Mouse (Mus musculus): Measurements from ENCODE around the gene Sulf2. TPM values are rescaled to one million over a fixed set of nuclear protein-coding genes. Genes with fewer than 3 reads are reported as not detected.

Sulf2 gene
- total RNA-seq, 2 experiments from 2014 or later: 192 to 224 TPM

DNA sequence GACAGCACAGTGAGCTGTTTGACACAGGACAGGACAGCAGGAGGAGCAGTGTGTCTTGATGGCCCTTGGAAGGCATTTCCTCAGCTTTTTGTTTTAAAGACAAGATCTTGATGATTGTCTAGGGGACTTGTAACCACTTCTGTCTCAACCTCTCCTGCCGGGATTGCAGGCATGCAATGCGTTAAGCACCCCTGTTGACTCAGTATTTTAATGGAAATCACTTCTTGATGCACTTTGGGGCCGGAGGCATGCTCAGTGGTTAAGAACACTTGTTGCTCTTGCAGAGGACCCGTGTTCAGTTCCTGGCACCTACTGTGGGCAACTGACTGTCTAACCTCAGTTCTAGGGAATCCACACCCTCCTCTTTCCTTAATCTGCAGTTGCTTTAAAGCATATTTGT lies 89.0 kb downstream of the Sulf2 start:
- no peak for DNase-seq (ENCODE audit: low spot score in 2 of 2)

DNA sequence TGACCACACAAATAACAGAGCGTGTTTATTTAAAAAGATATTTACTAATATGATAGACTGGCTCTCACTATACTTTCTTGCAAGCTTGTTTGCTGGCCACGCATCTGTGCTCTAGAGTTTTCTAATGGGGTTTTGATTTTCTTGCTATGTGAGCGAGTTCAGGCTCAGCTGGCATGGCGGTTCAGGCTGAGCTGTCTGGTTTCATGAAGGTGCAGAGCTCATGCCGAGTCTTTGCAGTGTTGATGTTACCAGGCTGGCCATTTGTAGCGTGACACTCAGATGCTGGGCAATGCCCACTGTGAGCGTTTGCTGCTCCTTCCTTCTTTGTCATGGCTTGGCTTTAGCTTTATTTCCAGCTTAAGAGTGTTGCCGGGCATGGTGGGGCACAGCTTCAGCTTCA lies 93.0 kb downstream of the Sulf2 start:
- DNase-seq (ENCODE audit: low spot score in 2 of 2): no peak

DNA sequence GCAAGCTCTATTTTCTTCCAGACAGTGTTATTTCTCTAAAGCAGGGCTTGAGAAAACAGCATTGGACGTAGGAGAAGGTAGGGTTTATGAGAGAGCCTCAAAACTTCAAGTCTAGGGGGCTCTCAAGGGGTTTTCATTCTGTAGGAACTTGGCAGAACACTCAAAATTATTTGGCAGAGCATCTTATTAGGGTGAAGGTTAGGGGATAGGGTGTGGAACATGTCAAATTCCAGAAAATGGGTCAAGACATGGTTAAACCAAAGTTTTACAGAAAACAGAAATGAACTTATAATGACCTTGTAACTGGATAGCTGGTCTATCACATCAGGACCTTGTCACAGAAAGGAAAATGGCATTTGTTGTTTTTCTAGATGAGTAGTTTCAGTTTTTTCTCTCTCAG lies 93.5 kb downstream of the Sulf2 start:
- DNase-seq (ENCODE audit: low spot score in 2 of 2): no peak

DNA sequence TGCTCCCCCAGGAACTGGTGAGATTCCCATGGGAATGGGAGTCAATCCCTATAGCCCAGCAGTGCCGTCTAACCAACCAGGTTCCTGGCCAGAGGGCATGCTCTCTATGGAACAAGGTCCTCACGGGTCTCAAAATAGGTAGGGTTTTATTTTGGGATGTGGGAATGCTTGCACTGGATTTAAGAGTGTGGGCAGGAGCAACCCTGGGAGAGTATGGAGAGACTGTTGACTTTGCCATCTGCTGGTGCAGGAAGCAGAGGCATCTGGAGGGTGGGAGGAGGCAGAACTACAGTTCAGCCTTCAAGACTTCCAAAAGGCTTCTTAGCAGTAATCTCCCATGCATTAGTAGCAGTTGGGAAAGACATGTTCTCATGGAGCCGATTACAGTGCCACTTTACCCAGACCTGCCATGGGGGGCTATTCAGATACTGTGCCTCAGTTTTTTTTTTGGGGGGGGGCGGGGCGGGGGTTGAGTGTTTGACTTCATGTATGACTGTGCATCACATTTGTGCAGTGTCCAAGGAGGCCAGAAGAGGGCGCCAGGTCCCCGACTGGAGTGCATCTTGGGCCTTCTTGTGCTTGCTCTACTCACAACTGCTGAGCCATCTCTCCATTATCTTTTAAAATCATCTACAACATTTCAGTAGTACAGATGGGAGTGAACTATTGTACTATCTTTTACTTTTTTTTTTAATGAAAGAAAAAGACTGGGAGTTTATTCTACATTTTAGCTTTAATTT lies 95.6 kb downstream of the Sulf2 start:
- DNase-seq (ENCODE audit: low spot score in 2 of 2): peak; percentile 55 to 63

DNA sequence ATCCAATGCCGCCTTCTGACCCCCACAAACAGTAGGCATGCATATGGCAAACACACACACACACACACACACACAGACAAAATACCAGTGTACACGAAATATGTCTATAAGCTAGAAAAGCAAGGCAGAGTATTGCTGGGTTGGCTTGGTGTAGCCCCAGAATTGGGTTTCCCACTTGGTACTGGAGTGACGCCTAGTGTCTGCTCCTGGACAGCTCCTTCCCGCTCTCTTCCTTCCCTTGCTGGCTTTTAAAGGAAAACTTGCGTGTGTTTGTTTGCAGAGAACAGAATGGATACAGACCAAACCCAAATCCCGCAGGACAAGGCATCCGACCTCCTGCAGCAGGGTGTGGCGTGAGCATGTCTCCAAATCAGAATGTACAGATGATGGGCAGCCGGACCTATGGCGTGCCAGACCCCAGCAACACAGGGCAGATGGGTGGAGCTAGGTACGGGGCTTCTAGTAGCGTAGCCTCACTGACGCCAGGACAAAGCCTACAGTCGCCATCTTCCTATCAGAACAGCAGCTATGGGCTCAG lies 101.4 kb downstream of the Sulf2 start:
- DNase-seq (ENCODE audit: low spot score in 2 of 2): peak in 1 of 2 experiments; percentile 33

DNA sequence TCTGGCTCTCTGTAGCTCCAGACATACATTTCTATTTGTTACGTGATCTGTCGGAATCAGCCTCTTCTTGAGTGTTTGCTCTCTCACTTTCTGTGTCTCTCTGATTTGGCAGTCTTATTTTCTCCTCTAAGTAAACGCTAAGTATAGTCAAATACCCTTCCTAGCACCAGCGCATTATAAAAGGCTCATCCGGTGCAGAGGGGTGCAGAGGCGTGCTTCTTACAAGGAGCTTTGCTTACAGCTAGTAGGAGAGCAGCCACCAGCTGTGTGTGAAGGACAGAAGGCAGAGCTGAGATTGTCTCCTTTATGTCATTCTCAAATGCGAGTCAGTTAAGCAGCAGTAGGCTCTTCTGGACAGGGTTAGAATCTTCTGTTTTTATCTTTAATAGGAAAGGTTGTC lies 103.5 kb downstream of the Sulf2 start:
- DNase-seq (ENCODE audit: low spot score in 2 of 2): no peak

DNA sequence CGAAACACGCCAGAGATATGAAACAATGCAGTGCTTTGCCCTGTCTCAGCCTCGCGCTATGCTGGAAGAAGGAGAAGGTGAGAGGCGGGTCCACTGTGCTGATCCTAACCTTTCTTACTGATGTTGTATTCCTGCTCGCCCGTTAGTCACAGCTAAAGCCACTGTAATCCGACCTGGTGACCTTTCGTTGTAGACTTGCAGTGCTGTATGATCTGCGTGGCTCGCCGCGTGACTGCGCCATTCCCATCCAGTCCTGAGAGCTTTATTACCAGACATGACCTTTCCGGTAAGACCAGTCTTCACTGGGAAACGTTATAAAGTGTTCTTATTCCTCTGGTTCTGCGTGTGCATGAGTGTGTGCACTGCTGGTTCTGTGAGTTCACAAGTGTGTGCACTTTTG lies 104.0 kb downstream of the Sulf2 start:
- DNase-seq (ENCODE audit: low spot score in 2 of 2): no peak

DNA sequence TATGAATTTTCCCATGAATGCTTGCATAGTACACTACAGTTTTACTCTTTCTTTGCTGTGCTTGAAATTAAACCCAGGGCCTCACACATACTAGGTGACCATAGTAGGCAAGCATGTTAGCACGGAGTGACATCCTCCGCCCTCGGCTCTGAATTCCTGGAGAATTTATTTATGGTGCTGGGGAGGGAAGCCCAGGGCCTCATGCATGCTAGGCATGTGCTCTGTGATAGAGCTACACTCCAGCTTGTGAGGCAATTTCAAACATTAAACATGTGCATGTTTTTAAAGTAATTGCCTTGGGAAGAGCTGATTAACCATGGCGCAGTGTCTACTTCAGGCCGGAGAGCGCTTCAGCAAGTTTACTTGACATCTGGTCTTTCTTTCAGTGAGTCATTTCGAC lies 106.6 kb downstream of the Sulf2 start:
- DNase-seq (ENCODE audit: low spot score in 2 of 2): no peak

DNA sequence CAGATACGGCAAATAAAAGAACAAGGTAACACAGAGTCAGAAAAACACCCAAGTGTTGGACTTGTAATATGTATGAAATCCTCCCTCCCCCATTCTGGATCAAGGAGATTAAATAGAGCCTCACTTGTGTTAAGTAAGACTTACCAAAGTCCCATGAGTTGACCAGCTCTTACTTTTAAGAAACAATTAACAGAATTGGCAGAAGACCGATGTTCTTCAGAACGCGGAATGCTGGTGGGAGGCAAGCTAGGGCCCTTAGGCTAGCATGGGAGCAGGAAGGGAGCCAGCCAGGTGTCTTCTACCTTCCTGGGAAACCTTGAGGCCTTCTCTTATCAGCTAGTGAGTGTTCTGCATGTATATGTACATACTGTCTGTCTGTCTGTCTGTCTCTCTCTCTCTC lies 107.5 kb downstream of the Sulf2 start:
- no peak for DNase-seq (ENCODE audit: low spot score in 2 of 2)

DNA sequence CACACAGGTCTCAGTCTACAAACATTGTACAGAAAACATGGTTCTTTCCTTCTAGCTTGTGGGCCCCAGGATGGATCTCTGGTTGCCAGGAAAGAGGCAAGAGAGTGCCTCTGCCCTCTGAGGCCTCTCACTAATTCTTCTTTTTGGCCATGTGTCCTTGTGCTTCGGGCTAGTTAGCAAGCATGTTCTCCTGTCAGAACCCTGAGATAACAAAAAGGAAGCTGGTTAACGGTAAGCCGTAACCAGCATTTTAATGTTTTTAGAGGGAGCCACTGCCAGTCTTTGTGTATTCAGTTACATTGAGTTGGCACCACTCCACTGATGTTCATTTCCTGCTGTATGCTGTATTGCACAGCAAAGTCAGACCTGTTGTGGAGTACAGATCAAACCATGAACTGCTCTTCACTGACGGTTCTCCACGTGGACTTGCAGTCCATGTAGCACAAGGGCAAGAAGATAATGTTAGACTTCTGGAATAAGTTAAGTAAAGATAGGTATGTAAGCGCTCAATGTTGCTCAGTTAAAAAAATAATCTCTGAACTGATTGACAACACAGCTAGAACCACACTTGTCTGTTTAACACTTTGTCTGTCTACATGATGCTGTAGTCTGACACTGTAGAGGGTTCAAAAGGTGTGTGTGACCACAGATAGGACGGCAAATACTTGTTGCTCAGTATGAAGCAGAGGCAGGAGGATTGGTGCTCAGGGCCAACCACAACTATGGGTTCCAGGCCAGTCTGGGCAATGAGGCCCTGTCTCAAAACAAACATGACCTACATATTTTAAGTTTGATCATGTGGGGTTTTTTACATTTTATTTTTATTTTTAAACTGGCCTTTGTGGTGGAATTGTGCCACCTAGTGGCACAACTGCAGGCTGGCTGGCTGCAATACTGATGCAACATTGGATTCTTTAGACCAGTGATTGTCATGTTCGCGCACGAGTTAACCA lies 109.6 kb downstream of the Sulf2 start:
- peak in 1 of 2 experiments; percentile 31 for DNase-seq (ENCODE audit: low spot score in 2 of 2)

DNA sequence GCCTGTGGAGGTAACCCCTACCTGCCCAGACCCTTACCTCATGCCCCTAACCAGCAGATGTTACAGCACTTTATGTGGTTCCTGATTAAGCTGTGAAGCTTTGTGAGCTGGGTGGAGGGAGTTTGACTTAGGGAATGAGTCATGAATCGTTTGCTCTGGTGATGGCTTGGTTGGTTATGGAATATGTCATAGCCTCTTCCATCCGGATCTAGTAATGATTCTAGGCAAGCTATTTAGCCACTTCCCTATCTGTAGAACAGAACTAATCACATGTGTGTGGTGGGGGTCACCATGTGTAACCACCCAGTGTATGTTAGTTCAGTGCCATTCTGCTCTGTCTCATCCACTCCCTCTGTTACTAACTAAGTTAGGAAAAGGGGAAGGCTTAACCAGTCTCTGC lies 110.5 kb downstream of the Sulf2 start:
- DNase-seq (ENCODE audit: low spot score in 2 of 2): no peak

DNA sequence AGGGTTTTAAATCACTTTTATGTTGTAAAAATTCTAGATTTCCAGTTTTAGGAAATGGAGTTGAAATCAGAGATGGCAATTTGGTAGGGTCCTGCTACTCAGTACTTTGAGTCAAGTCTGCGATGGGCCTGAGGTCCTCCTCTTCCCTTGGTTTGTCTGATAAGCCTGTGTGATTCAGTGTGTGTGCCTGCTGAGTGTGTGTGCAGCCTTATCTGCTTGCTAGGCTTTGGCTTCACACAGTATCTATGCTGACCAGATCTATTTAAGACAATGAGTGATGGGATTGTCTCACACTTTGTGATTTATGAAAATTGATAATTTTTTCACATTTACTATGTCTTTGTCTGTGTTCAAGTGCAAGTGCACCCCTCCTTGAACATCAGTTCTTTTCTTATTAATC lies 112.9 kb downstream of the Sulf2 start:
- no peak for DNase-seq (ENCODE audit: low spot score in 2 of 2)

DNA sequence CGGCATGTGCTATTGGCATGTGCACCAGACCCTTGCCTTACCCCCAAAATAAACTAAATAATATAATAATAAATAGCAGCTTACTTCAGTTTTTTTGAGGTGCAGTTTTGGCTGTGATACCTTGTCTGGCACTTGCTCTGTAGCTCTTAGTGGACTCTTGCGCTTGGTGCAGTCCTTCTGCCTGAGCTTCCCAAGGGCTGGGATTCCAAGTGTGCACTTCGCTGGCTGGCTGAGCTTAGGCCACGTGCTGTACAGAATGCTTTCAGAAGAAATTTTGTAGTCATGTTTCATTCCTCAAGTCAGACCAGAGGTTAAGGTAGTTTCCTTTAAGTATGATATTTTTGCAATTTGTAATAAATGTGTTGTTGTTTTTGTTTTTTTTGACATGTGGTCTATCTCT lies 115.8 kb downstream of the Sulf2 start:
- DNase-seq (ENCODE audit: low spot score in 2 of 2): no peak

DNA sequence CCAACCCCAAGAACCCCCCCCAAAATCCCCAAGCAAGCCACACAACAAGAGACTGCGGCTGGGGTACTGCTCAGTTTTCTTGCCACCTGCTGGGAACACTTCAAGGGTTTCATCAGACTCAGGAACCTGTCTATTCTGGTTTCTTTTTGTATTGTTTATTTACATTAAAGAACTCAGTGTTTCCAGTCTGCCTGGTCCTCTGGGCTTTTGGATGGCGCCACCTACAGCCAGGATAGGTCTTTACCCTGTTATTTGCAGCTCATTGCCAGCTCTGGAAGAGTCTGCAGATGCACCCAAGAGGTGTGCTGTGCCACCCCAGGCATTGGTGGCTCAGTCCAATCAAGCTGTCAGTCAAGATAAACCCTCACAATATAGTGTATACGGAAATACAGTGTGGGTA lies 119.7 kb downstream of the Sulf2 start:
- DNase-seq (ENCODE audit: low spot score in 2 of 2): peak in 1 of 2 experiments; percentile 39

DNA sequence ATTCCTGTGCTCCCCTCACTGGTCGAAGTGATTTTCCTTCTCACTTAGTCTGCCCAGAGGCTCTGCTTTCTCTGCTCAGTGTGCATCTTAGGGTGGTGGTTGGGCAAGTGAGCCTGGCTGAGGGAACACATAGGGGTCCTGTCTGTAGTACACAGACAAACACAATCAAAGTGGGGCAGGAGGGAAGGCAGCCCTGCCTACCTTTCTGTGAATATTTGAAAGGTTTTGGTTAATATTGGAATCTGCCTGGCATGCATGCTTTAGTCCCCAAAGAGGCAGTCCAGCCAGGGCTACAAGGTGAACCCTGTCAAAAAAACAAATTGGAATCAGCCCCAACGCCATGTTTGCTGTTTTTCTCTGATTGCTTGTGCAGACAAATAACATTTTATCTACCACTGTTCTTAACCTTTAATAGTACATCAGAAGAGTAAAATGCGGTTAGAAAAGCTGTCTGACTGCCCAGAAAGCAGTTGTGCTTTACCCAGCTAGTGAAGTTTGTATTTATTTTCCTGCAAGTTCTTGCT lies 120.4 kb downstream of the Sulf2 start:
- DNase-seq (ENCODE audit: low spot score in 2 of 2): no peak

DNA sequence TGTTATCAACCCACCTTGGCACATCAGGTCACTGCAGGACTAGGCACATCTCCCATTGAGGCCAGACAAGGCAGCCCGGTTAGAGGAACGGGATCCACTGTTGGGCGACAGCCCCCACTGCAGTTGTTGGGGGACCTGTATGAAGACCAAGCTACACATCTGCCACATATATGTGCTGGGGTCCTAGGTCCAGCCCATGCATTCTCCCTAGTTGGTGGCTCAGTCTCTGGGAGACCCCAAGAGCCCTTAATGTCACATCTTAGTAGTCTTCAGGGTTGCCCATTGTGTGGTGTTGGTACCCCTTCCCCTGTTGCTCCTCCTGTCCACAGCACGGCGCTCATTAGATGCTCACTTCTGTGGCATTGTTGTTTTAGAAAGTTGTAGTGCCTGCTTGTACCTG lies 122.8 kb downstream of the Sulf2 start:
- DNase-seq (ENCODE audit: low spot score in 2 of 2): no peak

DNA sequence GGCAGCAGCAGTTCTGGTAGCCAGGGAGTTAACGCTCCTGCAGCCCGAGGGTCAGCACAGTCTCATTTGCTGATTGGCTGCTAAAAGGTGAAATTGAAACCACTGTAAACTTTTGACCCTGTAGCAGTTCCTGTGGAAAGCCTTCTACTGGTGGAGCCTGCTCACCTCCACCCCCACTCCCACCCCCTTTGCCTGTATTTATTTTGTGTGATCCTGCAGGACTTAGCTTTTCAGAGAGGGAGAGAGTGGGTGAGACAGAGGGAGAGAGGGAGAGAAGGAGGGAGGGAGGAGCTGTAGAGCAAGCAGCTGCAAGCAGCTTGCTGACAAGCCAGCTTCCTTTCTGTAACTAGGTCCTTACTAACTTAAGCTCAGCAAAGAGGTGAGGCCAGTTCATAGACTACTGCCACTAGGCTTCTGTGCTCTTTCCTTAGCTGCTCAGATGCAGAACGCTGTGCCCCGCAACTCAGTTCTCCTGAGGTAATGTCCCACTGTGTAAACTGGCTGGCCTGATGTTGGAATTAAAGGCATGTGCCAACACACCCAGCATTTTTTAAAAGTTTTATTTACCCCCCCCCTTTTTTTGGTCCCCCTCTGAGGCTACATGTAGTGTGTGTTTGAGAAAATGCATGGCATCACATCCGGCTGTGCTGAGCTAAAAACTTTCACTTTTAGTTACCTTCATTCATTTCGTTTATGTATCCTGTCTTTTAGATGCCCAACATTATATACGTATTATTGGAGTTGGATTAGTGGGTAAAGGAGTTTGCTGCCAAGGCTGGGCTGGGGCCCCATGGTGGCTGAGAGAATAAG lies 124.1 kb downstream of the Sulf2 start:
- DNase-seq (ENCODE audit: low spot score in 2 of 2): no peak

DNA sequence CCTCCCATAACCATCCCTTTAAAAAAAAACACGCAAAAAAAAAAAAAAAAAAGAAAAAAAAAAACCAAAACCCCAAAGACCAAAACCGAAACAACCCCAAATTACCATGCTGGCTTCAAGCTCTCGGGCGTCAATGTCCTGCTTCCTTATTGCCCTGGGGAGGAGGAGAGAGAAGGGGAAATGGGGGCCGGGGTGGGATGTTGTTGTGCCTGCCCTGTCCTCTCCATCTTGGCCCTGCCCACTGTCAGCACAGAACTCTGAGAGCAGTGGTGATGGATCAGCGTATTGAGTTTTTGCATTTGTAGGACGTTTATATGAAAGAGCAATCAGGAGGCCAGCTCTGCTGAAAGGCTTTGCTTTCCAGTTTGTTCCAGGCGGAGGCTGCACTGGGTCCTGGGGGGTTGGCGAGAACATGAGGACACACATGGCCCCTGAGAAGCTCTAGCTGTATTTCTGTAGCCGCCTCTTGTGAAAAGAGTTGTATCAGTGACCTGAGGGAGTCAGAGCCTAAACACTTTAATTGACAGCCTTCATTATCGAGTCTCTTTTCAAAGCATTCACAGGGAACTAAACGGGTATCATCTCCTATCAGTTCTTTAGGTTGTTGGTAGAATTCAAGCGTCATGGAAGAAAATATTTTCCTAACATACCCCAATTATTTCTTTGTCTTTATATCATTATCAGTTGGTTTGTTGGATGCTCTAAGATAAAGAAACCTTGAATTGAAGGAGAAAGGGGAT lies 125.0 kb downstream of the Sulf2 start:
- DNase-seq (ENCODE audit: low spot score in 2 of 2): no peak

DNA sequence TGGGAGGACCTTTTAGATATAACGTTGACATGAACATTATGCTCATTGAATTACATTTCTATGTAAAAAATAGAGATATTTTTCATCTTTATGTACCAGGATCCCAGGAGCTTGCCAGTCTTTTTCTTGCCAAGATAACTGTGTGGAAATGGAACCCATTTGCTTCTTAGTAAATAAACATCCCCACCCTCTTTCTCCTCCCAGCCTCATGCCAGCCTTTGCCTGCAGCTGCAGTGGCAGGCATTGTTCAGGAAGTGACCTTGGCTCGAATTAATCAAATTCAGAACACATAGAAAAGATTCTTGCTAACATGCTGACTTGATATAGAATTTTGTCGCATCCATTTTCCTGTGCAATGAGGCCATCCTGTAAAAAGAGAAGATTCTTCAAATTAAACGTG lies 126.2 kb downstream of the Sulf2 start:
- no peak for DNase-seq (ENCODE audit: low spot score in 2 of 2)

DNA sequence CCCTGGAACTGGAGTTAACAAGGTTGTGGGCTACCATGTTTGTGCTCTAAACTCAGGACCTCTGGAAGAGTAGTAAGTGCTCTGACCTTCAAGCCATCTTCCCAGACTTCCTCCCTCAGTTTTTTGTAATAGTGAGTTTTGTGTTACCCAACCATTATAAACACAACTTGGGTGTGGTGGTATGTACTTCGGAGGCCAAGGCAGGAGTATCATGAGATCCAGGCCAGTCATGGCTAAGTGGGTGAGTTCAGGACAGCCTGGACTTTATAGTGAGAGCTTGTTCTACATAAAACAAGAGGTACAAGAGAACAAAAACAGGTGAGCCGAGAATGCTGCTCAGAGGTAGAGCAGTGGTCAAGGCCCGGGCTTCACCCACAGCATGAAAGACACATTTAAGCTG lies 127.6 kb downstream of the Sulf2 start:
- DNase-seq (ENCODE audit: low spot score in 2 of 2): no peak

Measured in layer of hippocampus, postnatal 10 days (tissue).